In genomic region chr2:13523540-13524456, GRCm38 (mm10) we compare ENCODE assay signal across 9 mouse cellular contexts. TPM values are rescaled to one million over a fixed set of nuclear protein-coding genes. Genes with fewer than 3 reads are reported as not detected.
DNase-seq lines count a peak whose midpoint lies in the region; ATAC-seq lines count a peak whose summit lies in the region.
"Had no signal": no experiment of that assay in that cellular context is flagged by ENCODE, and none has a peak within 500 bp of the region (broad histone marks: within the 10 kb centered on the region; RNA-seq: fewer than 3 reads in every experiment).

No protein-coding gene starts in this region.

- H3K4me3 ChIP-seq in neural tube, embryonic 13.5 days = no peak overlapping the region
- H3K4me3 ChIP-seq in neural tube, embryonic 15.5 days (replicated peaks) = no peak overlapping the region
- H3K4me3 ChIP-seq: limb, embryonic 15.5 days had no signal

- H3K27me3 ChIP-seq in neural tube, embryonic 13.5 days = no peaks in the 10 kb centered on the region
- no peaks in the 10 kb centered on the region for H3K27me3 ChIP-seq in neural tube, embryonic 15.5 days (replicated peaks)
- H3K27me3 ChIP-seq: limb, embryonic 15.5 days had no signal

- WGBS in neural tube, embryonic 13.5 days = 77% methylated on average over 8 of the region's 8 CpGs
- WGBS in neural tube, embryonic 15.5 days = 71% methylated on average over 8 of the region's 8 CpGs

- H3K9ac ChIP-seq in neural tube, embryonic 13.5 days = no peak overlapping the region
- H3K9ac ChIP-seq in neural tube, embryonic 15.5 days (replicated peaks) = no peak overlapping the region
- H3K9ac ChIP-seq: limb, embryonic 15.5 days had no signal

- H3K27ac ChIP-seq in neural tube, embryonic 13.5 days (replicated peaks) = no peak overlapping the region
- no peak overlapping the region for H3K27ac ChIP-seq in neural tube, embryonic 15.5 days (replicated peaks)
- H3K27ac ChIP-seq: limb, embryonic 15.5 days had no signal

- intact Hi-C loops in gastrocnemius, postnatal 14 days (cut with DNase I; ENCODE audit: low total_unique reads) = no loop called here

- peaks cover 9% of the 10 kb centered on the region; the same call in 1 of the 2 replicates for H3K4me1 ChIP-seq in neural tube, embryonic 13.5 days (replicated peaks)
- no peaks in the 10 kb centered on the region for H3K4me1 ChIP-seq in neural tube, embryonic 15.5 days

- DNase-seq in frontal cortex, postnatal 14 days (ENCODE audit: low spot score in 2 of 2) = peak; percentile 22 to 47
- DNase-seq in left cerebral cortex, adult 18-20 months (ENCODE audit: low spot score in 2 of 2) = peak; percentile 61 to 69
- peak; percentile 65 to 68 for DNase-seq in right cerebral cortex, postnatal 36 days (ENCODE audit: low spot score in 2 of 2)
- DNase-seq in gastrocnemius, postnatal 14 days = no peak
- no peak for DNase-seq in urinary bladder, adult 18-20 months (ENCODE audit: low spot score in 2 of 2)

- peaks cover 7% of the 10 kb centered on the region for H3K36me3 ChIP-seq in neural tube, embryonic 13.5 days
- peaks cover 7% of the 10 kb centered on the region; the same call in 1 of the 2 replicates for H3K36me3 ChIP-seq in neural tube, embryonic 15.5 days

- ATAC-seq in neural tube, embryonic 13.5 days (ENCODE audit: low read depth) = 0 out of 2 replicates have a peak, but pooled peaks have one; percentile 50
- ATAC-seq in neural tube, embryonic 15.5 days (ENCODE audit: low FRiP score) = no peak
- ATAC-seq in granulocyte monocyte progenitor cell, adult 5-6 weeks (replicated peaks; ENCODE audit: poor library complexity, severe bottlenecking) = no peak

- no peak overlapping the region for H3K4me2 ChIP-seq in neural tube, embryonic 13.5 days
- H3K4me2 ChIP-seq in neural tube, embryonic 15.5 days = no peak overlapping the region
- H3K4me2 ChIP-seq: limb, embryonic 15.5 days had no signal

- H3K9me3 ChIP-seq in neural tube, embryonic 13.5 days = no peaks in the 10 kb centered on the region
- H3K9me3 ChIP-seq in neural tube, embryonic 15.5 days (replicated peaks) = no peaks in the 10 kb centered on the region
- H3K9me3 ChIP-seq: limb, embryonic 15.5 days had no signal

RNA-seq across cellular contexts. Expression of gene Trdmt1, which starts 20.7 kb away (rescaled TPM):
- 7.5 and 9.9 TPM in 2 replicates for polyA plus RNA-seq in neural tube, embryonic 13.5 days (2015; fragmentation: Nextera tagmentation; extraction: Ambion mirVana)
- polyA plus RNA-seq in neural tube, embryonic 15.5 days (2015; fragmentation: Nextera tagmentation; extraction: Ambion mirVana) = 8.8 and 9.7 TPM in 2 replicates
- total RNA-seq in left cerebral cortex, adult 18-20 months (2021) = 1 to 10 TPM; 4.2 to 5.0 TPM
- total RNA-seq in gastrocnemius, postnatal 14 days (2021) = 1 to 10 TPM; 3.7 to 3.9 TPM
- 6.4 and 9.6 TPM in 2 replicates for total RNA-seq in granulocyte monocyte progenitor cell, adult 5-6 weeks (2014; fragmentation: Nextera tagmentation)
- 9.9 and 24.3 TPM in 2 replicates for total RNA-seq in granulocyte monocyte progenitor cell, adult 5-6 weeks (2017)

RNA-seq across cellular contexts. Expression of gene Cubn, which starts 32.2 kb away (rescaled TPM):
- 0.31 and 0.32 TPM in 2 replicates for polyA plus RNA-seq in neural tube, embryonic 13.5 days (2015; fragmentation: Nextera tagmentation; extraction: Ambion mirVana)
- polyA plus RNA-seq in neural tube, embryonic 15.5 days (2015; fragmentation: Nextera tagmentation; extraction: Ambion mirVana) = 0.32 and 0.88 TPM in 2 replicates
- under 1 TPM; 0.35 to 0.42 TPM for total RNA-seq in left cerebral cortex, adult 18-20 months (2021)
- under 1 TPM; 0.04 to 0.14 TPM for total RNA-seq in gastrocnemius, postnatal 14 days (2021)
- not detected in 2 replicates for total RNA-seq in granulocyte monocyte progenitor cell, adult 5-6 weeks (2014; fragmentation: Nextera tagmentation)
- total RNA-seq in granulocyte monocyte progenitor cell, adult 5-6 weeks (2017) = not detected in 2 replicates

RNA-seq across cellular contexts. Expression of gene Vim, which starts 49.9 kb away (rescaled TPM):
- 952 and 963 TPM in 2 replicates for polyA plus RNA-seq in neural tube, embryonic 13.5 days (2015; fragmentation: Nextera tagmentation; extraction: Ambion mirVana)
- polyA plus RNA-seq in neural tube, embryonic 15.5 days (2015; fragmentation: Nextera tagmentation; extraction: Ambion mirVana) = 441 and 489 TPM in 2 replicates
- total RNA-seq in left cerebral cortex, adult 18-20 months (2021) = 10 to 100 TPM; 56.0 to 57.7 TPM
- 100 to 1,000 TPM; 423 to 456 TPM for total RNA-seq in gastrocnemius, postnatal 14 days (2021)
- 686 and 736 TPM in 2 replicates for total RNA-seq in granulocyte monocyte progenitor cell, adult 5-6 weeks (2014; fragmentation: Nextera tagmentation)
- 783 and 809 TPM in 2 replicates for total RNA-seq in granulocyte monocyte progenitor cell, adult 5-6 weeks (2017)

Comparison
In these comparisons a context has a peak if more than half of its experiments do, and no peak if none do; other contexts are left out.
1. DNase-seq: peak in frontal cortex, postnatal 14 days (2 of 2), left cerebral cortex, adult 18-20 months (2 of 2) and right cerebral cortex, postnatal 36 days (2 of 2); none in gastrocnemius, postnatal 14 days (single experiment) and urinary bladder, adult 18-20 months (0 of 2).
2. RNA of gene Vim, which starts 49.9 kb away (total RNA-seq): 686 to 809 TPM in granulocyte monocyte progenitor cell, adult 5-6 weeks and 423 to 456 TPM in gastrocnemius, postnatal 14 days; 56.0 to 57.7 TPM in left cerebral cortex, adult 18-20 months; every median in the first group is over 4 times any median in the second.